Mouse (Mus musculus) myocyte (in vitro differentiated cells): ENCODE results near the gene Nsd1.
A peak's percentile ranks its signal among the peaks of the same experiment; 100 is the strongest.

Source experiments
- CEBPB ChIP-seq: IDR thresholded peaks from 2 replicates; pipeline ENCODE4 v1.6.1; 2011; ENCODE audit warnings: mild to moderate bottlenecking, moderate library complexity; ENCODE audit not compliant: poor library complexity, insufficient read depth, severe bottlenecking
- E2F4 ChIP-seq: IDR thresholded peaks from one replicate; pipeline ENCODE4 v1.6.1; 2011; ENCODE audit warnings: mild to moderate bottlenecking, control low read depth, moderate library complexity; ENCODE audit not compliant: insufficient read depth
- MAX ChIP-seq: IDR thresholded peaks from one replicate; pipeline ENCODE4 v1.6.1; 2011; ENCODE audit warnings: low read depth, mild to moderate bottlenecking, control low read depth
- MYOD1 ChIP-seq, 3 experiments: IDR thresholded peaks; one replicate each; pipeline ENCODE4 v1.6.1; 2011; ENCODE audit warnings: control low read depth in 2 of 3, low read depth in 2 of 3, mild to moderate bottlenecking in 2 of 3, moderate library complexity in 1 of 3; ENCODE audit not compliant: insufficient read length in 2 of 3, control insufficient read depth in 1 of 3
- POLR2A ChIP-seq: IDR thresholded peaks from one replicate; pipeline ENCODE4 v1.6.1; 2011; ENCODE audit warnings: low read depth, mild to moderate bottlenecking, control low read depth, moderate library complexity; ENCODE audit not compliant: insufficient read length
- POLR2AphosphoS2 ChIP-seq: IDR thresholded peaks from one replicate; pipeline ENCODE4 v1.6.1; 2011; ENCODE audit warnings: low read depth, control low read depth; ENCODE audit not compliant: insufficient read length
- REST ChIP-seq: IDR thresholded peaks from one replicate; pipeline ENCODE4 v1.6.1; 2011; ENCODE audit warnings: mild to moderate bottlenecking, control low read depth, moderate library complexity; ENCODE audit not compliant: insufficient read depth, insufficient read length
- SRF ChIP-seq: IDR thresholded peaks from one replicate; pipeline ENCODE4 v1.6.1; 2011; ENCODE audit warnings: low read depth; ENCODE audit not compliant: control insufficient read depth, insufficient read length
- TCF12 ChIP-seq: IDR thresholded peaks from one replicate; pipeline ENCODE4 v1.6.1; 2011; ENCODE audit warnings: mild to moderate bottlenecking, control low read depth; ENCODE audit not compliant: poor library complexity, insufficient read depth, severe bottlenecking

DNA sequence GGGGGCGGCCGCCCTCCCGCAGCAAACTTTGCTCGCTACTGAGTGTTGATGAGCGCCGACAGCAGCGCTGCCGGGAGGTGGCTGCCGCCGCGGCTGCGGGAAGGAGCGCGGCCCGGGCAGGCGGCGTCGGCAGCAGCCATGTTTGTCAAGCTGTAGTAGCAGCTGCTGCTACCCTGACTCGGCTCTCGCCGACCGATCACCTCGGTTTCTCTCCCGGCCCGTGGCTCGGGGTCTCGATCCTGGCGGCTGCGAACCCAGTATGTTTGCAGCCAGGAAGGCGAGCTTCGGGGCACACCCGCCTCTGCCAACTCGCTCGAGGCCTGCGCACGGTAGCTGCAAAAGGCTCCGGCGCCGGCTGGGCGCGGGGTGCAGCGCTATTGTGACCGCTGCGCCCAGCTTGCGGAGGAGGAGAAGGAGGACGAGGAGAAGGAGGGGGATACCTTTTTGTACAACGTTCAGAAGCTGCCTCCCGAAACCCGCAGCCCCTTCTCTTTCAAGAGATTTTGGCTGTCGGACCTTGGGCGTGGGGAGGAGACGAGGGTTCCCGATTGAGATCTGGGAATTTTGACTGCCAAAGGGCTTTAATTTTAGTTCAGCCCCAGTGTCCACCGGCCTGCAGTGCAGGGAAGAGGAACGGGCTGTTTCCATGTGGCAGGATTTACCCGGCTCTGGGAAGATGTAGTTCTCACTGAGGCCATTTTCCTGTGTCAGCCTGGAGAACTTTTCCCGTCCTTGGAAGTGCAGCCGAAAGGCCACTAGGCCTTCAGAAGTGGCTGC is 3.0 kb downstream of the Nsd1 start:
- TF ChIP-seq POLR2A (peak; percentile 65), REST (no peak), MYOD1 (IDR thresholded peaks at IDR 0.05; ENCODE audit: control insufficient read depth in 1 of 3, insufficient read length in 2 of 3, low read depth in 2 of 3) (peak in 2 of 3 experiments; percentile 60 to 70), MAX (no peak), E2F4 (no peak), TCF12 (no peak), POLR2AphosphoS2 (peak; percentile 57), SRF (no peak), CEBPB (no peak)
